Mouse (Mus musculus): Measurements from ENCODE around the gene Trnau1ap. TPM values are rescaled to one million over a fixed set of nuclear protein-coding genes. Genes with fewer than 3 reads are reported as not detected.
"Not testable (repeated sequence)": the region's sequence is repeated elsewhere in the genome, so short reads cannot be mapped to it uniquely, and the experiment has no call there.

The Trnau1ap gene
- total RNA-seq, 2 experiments from 2014 or later = 25.7 to 29.2 TPM

GRCm38 (mm10) chr4:132301965-132302938, 27.1 kb downstream of the Trnau1ap start:
- DNase-seq (ENCODE audit: low spot score in 2 of 2) = no peak

- DNase-seq (ENCODE audit: low spot score in 2 of 2) = no peak
Measured at GRCm38 (mm10) chr4:132301486-132301885, 27.9 kb downstream of the Trnau1ap start.

GRCm38 (mm10) chr4:132299849-132300248, 29.5 kb downstream of the Trnau1ap start:
- no peak for DNase-seq (ENCODE audit: low spot score in 2 of 2)

- DNase-seq (ENCODE audit: low spot score in 2 of 2) = no peak
Measured at GRCm38 (mm10) chr4:132295696-132296390, 33.5 kb downstream of the Trnau1ap start.

- DNase-seq (ENCODE audit: low spot score in 2 of 2) = no peak
Measured at GRCm38 (mm10) chr4:132293682-132294240, 35.6 kb downstream of the Trnau1ap start.

GRCm38 (mm10) chr4:132292988-132293387, 36.4 kb downstream of the Trnau1ap start:
- DNase-seq (ENCODE audit: low spot score in 2 of 2) = peak; percentile 55 to 75

GRCm38 (mm10) chr4:132291624-132292335, 37.6 kb downstream of the Trnau1ap start:
- DNase-seq (ENCODE audit: low spot score in 2 of 2) = no peak

- DNase-seq (ENCODE audit: low spot score in 2 of 2) = no peak
Measured at GRCm38 (mm10) chr4:132291056-132291455, 38.3 kb downstream of the Trnau1ap start.

GRCm38 (mm10) chr4:132288840-132289239, 40.5 kb downstream of the Trnau1ap start:
- DNase-seq (ENCODE audit: low spot score in 2 of 2) = not testable (repeated sequence)

GRCm38 (mm10) chr4:132275949-132276348, 53.4 kb downstream of the Trnau1ap start:
- no peak for DNase-seq (ENCODE audit: low spot score in 2 of 2)

GRCm38 (mm10) chr4:132274156-132274862, 55.0 kb downstream of the Trnau1ap start, which contains the start of gene Taf12:
Taf12 (plus strand) TSS chr4:132274375.
- DNase-seq (ENCODE audit: low spot score in 2 of 2) = peak; percentile 88 to 93

- peak in 1 of 2 experiments; percentile 39 for DNase-seq (ENCODE audit: low spot score in 2 of 2)
Measured at GRCm38 (mm10) chr4:132273166-132273565, 56.2 kb downstream of the Trnau1ap start.

- DNase-seq (ENCODE audit: low spot score in 2 of 2) = peak; percentile 77 to 83
Measured at GRCm38 (mm10) chr4:132269740-132270560, 59.4 kb downstream of the Trnau1ap start.

- no peak for DNase-seq (ENCODE audit: low spot score in 2 of 2)
Measured at GRCm38 (mm10) chr4:132268871-132269739, 60.2 kb downstream of the Trnau1ap start.

- no peak for DNase-seq (ENCODE audit: low spot score in 2 of 2)
Measured at GRCm38 (mm10) chr4:132266835-132267349, 62.4 kb downstream of the Trnau1ap start.

GRCm38 (mm10) chr4:132263313-132263712, 66.0 kb downstream of the Trnau1ap start:
- no peak for DNase-seq (ENCODE audit: low spot score in 2 of 2)

- no peak for DNase-seq (ENCODE audit: low spot score in 2 of 2)
Measured at GRCm38 (mm10) chr4:132262358-132262616, 67.1 kb downstream of the Trnau1ap start.

Data from layer of hippocampus, postnatal 10 days (tissue).